Mouse (Mus musculus): ENCODE data around the gene Dcaf8. TPM values are rescaled to one million over a fixed set of nuclear protein-coding genes. Genes with fewer than 3 reads are reported as not detected.

The Dcaf8 gene
- total RNA-seq, 2 experiments from 2014 or later = 165 to 181 TPM

Other genes with a start within 250 kb of the Dcaf8 start
- 1 to 10 TPM in 1 of 2 experiments, not detected in 1; 1.3 TPM for gene Slamf6, start 230.6 kb upstream of the Dcaf8 start, total RNA-seq (2021)
- gene Vangl2, start 119.6 kb upstream of the Dcaf8 start, total RNA-seq (2021) = 1 to 10 TPM; 1.4 TPM
- not detected for gene Nhlh1, start 90.5 kb upstream of the Dcaf8 start, total RNA-seq (2021)
- gene Copa, start 65.6 kb upstream of the Dcaf8 start, total RNA-seq (2021) = 10 to 100 TPM; 67.9 to 80.5 TPM
- gene Ncstn, start 65.3 kb upstream of the Dcaf8 start, total RNA-seq (2021) = 10 to 100 TPM; 25.1 to 28.8 TPM
- gene Pex19, start 21.3 kb upstream of the Dcaf8 start, total RNA-seq (2021) = 10 to 100 TPM; 73.9 to 77.5 TPM
- 10 to 100 TPM; 22.5 to 28.4 TPM for gene Pea15a, start 58.7 kb downstream of the Dcaf8 start, total RNA-seq (2021)
- gene Casq1, start 71.8 kb downstream of the Dcaf8 start, total RNA-seq (2021) = 1,000 to 10,000 TPM; 4,749 to 5,131 TPM
- gene Atp1a4, start 110.3 kb downstream of the Dcaf8 start, total RNA-seq (2021) = under 1 TPM; 0.51 to 0.72 TPM
- gene Igsf8, start 113.6 kb downstream of the Dcaf8 start, total RNA-seq (2021) = 1 to 10 TPM; 8.4 to 9.8 TPM
- gene Atp1a2, start 150.0 kb downstream of the Dcaf8 start, total RNA-seq (2021) = 1,000 to 10,000 TPM in 1 of 2 experiments, 100 to 1,000 TPM in 1; 930 to 1,020 TPM
- gene Kcnj9, start 181.2 kb downstream of the Dcaf8 start, total RNA-seq (2021) = not detected
- not detected for gene Kcnj10, start 193.1 kb downstream of the Dcaf8 start, total RNA-seq (2021)
- gene Pigm, start 228.5 kb downstream of the Dcaf8 start, total RNA-seq (2021) = 1 to 10 TPM; 3.3 to 4.0 TPM

Data from gastrocnemius, postnatal 36 days (tissue).